Mouse (Mus musculus) lung, postnatal 14 days (tissue): ENCODE data around the gene Wnt5b.
"Not testable (repeated sequence)": the region's sequence is repeated elsewhere in the genome, so short reads cannot be mapped to it uniquely, and the experiment has no call there.

Source experiments
- DNase-seq: peaks from one replicate; pipeline ENCODE4 v3.0.0; 2021

Gene Wnt5b

DNA sequence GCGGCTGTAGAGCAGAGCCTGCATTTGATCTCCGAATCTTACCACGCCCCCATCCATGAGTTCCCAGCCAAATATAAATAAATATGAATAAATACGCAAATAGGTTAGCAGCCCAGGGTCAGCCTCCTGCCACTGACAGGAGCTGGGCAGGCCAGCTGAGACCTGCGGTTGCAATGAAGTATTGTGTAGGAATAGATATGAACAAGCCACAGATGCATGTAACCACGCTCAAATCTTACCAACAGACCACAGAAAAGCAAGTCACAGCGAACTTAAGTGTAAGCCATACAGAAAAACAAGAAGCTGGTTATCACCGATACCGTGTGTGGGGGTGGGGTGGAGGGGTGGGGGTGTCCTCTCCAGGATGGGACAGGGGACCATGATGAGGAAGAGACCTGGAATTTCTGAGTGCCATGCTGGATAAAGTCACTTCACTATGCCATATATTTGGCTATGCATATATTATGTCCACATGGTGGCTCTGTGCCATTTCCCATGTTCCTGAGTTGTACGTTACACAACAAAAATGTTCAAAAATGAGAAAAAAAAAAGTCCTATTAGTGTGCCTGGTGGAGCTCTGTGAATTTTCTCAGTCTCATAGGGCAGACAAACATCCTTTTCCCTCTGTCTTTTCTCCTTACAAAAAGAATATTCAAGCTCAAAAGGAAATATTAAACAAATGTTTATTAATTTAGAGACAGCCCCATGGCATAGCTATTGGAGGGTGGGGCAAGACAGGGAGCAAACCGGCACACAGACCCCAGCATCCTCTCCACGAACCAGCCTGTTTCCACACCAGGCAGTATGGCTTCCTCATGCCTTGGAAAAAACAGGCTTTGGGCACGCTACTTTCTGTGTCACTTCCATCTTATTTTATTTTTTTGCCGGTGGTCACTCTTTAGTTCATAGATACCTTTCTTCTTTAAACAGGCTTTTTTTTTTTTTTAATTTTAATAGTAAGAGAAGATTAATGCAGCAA, 92.9 kb downstream of the Wnt5b start:
- DNase-seq = no peak

DNA sequence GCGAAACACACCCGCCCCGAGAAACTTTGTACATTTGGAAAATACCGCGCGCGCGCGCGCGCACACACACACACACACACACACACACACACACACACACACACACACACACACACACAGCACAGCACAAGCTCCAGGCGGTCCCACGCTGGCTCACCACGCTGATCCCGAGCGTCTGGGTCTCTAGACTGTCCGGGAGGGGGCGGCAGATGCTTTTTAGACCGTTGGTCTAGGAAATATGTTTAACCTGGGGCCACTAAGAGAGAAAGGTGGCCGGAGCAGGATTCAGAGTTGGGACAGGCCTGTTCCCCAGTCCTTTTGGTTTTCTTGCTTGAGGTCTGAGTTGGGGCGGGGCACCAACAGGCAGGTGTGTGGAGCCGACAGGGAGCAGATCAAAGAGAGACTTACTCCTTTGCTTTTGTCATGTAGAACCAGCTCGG, 95.1 kb downstream of the Wnt5b start:
- DNase-seq = peak; percentile 76

GRCm38 (mm10) chr6:119448321-119449059, 95.7 kb downstream of the Wnt5b start:
- peak; percentile 26 for DNase-seq

DNA sequence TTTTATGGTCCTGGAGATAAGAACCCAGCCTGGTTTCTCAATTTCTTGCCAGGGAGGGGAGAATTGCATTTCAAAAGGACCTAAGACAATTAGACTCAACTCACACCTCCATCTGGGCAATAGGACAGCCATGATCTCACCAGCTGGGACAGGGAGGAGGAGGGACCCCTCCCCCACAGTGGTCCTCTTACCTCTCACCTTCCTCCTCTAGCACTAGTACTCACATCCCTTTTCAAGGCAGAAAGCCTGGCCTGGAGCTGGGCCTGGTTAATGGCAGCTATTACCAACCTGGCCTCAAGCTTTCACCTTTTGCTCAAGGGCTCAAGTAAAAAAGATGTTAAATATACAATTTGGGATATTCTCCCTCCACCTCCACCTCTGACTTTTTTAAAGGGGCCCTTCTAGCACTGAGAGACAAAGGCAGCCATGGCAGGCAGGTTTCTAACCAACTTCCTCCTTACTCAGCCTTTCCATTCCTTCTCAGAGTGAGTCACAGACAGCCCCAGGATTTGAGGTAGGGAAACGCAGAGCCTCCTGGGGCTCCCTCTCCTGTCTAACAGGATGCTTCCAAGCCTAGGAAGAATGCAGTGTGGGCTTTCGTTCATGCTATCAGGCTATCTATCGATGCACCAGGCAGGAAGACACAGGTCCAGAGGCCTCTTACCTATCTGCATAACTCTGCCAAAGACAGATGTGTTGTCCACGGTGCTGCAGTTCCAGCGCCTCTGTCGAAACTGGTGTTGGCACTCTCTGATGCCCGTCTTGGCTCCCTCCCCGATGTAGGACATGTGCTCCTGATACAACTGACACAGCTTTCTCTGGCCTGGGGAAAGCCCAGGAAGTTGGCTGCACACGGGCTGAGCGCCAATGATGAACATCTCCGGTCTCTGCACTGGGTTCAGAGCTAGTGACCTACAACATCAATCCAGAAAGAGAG, 98.2 kb downstream of the Wnt5b start:
- DNase-seq = no peak

DNA sequence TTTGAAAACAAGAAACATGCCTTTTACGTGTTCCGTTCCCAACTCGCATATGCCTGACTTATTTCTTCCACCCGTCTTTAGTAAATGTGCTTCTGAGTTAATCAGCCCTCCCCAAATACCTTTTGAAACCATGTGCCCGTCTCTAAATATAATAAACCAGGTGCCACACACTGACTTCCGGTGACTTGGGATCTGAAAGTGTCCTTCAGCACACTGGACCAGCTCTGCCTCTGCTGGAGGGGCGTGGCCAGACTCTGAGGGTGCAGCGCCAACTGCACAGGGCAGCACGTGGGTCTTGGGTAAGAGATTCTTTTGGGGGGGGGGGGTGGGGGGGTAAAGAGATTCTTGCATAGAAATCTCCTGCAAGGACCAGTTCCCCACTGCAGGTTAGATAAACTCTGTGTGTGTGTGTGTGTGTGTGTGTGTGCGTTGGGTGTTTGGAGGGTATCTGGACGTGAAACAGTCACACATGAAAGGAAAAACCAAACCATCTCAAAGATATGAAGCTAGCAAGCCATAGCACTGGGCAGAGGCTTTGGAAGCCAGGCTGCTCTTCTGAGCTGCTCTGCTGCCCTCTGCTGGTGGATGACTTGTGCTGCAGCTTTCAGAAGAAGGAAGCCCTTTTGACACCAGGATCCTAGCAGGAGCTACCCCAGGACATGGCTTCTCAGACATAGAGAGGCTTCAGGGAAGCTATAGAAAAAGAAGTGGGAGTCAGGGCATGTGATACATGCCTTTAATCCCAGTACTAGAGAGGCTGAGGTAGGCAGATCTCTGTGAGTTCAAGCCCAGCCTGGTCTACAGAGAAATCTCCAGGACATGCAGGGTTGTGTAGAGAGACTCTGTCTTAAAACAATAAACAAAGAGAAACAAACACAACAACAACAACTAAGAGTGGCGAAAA, 100.2 kb downstream of the Wnt5b start:
- DNase-seq = peak; percentile 90

GRCm38 (mm10) chr6:119442729-119443128, 101.4 kb downstream of the Wnt5b start:
- not testable (repeated sequence) for DNase-seq

DNA sequence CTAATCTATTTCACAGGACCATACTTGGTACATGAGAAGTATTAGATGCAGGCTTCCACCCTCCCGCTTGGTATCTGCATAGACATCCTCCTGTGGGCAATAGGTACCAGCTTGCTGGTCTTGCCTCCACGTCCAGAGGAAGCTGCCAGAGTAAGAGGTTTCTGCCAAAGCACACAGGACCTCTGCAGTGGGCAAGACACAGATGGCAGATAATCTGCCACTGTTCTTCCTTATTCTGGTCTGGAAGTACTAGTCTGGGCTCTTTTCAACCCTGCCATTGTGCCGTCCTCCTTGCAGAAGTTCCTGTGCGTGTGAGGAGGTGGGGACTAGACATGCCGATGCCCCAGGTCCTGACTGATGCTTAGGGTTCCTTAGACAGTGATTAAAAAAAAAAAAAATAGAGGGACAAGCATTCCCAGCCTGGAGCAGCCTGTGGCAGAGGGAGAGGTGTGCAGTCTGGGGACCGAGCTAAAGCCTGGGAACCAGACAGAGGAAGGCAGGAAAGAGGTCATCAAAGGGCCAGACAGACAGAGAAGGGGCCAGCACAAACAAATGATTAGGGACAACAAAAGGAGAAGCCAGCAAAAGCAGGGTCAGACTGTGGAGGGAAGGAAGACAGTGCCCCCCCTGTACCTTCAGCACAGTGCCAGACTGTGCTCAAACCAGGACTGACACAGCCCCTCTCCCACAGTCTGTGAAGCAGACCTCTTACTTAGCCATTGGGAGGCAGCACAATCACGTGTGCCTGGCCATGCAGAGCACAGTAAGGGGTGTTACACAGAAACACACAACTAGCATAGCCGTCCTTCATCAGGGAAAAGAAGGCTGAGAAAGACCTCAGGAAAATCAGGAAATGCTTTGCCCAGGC, 106.0 kb downstream of the Wnt5b start:
- DNase-seq = no peak

DNA sequence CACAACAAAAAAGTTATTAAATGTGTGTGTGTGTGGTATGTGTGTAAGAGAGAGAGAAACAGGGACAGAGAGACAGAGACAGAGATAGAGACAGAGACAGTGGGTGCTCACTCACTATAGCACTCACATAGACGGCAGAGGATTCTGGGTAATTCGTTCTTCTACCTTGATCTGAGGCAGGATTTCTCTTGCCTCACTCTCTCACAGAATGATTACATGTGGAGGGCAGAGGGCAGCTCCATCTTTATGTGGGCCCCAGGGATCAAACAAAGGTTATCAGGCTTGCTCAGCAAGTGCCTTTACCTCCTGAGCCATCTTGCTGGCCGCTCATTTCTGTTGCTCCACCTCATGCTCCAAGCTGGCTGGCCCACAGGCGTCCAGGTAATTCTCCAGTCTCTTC, 109.8 kb downstream of the Wnt5b start:
- DNase-seq = no peak

DNA sequence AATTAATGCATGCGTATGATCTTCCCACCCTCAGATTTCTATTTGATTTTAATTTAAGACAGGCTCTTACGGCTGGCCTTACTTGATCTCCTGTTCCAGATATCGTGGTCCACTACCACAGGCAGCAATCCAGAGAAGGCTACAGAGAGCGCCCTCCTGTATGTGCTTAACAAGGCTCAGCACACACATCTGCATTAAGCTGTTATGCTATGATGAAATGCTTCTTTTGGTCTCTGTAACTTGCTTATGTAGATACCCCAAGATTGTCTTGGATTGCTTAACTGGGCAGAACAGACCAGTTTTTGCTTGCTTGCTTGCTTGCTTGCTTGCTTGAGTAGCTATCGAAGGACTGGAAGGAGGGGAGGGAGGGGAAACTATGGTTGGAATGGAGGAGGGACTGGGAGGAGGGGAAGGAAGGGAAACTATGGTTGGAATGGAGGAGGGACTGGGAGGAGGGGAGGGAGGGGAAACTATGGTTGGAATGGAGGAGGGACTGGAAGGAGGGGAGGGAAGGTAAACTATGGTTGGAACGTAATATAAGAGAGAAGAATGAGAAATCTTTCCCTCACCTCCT, 112.3 kb downstream of the Wnt5b start:
- DNase-seq = no peak

GRCm38 (mm10) chr6:119430508-119430907, 113.6 kb downstream of the Wnt5b start:
- DNase-seq = peak; percentile 85

DNA sequence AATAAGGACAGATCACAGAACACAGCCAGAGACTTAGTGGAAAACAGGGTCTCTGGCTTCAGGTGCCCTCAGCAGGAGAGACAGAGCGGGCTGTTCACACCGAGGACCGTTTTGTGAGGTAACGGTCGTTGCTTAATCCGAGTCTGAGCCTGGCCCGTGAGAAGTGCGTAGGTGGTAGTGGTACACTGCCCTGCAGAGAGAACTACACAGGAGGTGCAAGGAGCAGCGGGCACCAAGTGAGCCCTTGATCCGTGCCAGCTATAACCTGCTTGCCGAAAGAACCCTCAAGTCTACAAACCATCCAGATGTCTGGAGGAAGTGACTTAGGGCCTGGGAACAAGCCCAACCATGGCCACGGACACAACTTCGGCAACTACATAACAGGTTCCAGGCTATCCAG, 114.8 kb downstream of the Wnt5b start:
- no peak for DNase-seq

DNA sequence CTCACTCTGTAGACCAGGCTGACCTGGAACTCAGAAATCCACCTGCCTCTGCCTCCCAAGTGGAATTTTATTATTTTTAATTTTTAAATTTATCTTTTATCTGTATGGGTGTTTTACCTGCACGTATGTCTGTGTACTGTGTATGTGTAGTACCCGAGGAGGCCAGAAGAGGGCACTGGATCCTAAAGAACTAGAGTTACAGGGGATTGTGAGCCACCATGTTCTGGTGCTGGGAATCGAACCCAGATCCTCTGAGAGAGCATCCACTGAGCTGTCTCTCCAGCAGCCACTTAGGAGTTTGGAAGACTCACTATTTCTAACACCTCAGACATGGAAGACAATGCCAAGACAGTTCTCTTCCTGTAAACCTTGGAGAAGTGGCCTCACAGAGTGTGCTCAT, 115.5 kb downstream of the Wnt5b start:
- DNase-seq = peak; percentile 53

- DNase-seq = no peak
Measured at GRCm38 (mm10) chr6:119421001-119421400, 123.1 kb downstream of the Wnt5b start.

DNA sequence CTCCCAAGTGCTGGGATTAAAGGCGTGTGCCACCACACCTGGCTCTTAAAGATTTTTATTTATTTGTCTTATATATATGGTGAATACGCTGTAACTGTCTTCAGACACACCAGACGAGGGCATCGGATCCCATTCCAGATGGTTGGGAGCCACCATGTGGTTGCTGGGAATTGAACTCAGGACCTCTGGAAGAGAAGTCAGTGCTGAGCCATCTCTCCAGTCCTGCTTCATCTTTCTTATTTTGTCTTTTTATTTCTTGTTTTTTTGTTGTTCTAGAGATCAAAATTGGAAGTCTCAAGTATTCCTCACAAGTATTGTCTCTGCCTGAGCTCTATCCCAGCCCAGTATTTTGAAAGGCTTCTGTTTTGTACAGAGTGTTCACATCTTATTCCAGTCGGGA, 123.8 kb downstream of the Wnt5b start:
- DNase-seq = no peak

DNA sequence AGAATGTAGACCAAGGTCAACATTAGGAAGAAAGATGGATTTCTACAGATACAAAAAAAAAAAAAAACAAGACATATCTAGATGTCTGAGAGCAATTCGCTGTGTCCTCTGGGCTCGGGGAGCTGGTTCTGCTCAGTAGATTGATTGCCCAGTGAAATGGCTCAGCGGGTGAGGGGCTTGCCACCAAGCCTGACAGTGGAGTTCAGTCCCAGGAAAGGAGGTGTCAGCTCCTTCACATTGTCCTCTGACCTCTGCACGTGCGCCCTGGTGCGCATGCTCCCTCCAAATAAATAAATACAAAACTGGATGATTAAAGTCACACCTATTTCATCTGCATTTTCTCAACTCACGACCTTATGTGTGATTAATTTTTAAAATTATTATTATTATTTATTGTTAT, 124.7 kb downstream of the Wnt5b start:
- no peak for DNase-seq

DNA sequence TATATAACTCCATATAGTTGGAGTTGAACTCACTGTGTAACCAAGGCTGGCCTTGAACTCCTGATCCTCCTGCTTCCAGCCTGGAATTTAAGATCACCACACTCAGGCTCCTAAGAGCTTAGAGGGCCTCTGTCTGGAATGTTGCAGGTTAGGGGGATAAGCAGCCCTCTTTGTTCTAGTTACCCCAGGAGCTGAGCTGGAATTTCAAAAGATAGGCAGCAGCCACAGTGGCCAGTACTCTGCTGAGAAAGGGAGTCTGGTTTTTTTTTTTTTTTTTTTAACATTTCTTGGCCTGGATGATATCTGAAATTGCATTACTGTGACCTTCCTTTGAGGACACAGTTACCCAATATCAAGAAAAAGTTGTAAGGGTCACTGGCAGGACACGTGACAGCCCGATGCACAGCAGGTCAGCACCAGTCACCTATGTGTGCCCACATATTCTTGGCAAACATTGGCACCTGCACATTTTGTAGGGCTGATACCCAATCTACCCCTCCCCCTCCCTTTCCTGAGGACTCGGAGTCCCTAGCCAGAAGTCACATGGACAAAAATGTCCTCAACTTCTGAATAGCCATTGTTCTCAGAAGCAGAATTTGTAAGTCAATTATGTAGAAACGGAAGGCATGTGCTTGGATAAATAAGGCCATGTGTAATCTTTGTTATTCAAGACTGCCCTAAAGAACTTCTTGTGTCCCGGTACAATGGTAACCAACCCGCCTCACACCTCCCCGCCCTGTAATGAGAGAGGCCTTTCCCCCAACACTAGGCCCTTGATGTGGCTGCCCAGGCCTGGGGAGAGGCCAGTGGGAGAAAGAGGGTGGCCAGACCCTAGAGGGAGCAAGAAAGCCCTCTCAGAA, 125.5 kb downstream of the Wnt5b start:
- DNase-seq = peak; percentile 57

DNA sequence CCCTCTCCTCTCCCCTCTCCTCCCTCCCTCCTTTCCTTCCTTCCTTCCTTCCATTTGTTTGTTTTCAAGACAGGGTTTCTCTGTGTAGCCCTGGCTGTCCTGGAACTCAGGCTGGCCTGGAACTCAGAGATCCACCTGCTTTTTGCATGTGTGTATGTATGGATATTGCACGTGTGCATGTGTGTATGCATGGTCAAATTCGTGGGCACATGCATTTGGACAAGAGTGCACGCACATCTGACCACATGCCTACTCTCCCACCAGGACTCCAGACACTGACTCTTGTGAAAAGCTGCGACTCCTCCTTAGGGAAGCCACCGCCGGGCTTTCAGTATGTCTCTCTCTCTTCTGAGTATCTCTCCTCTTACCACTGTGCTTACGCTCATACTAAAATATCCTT, 126.3 kb downstream of the Wnt5b start:
- no peak for DNase-seq

DNA sequence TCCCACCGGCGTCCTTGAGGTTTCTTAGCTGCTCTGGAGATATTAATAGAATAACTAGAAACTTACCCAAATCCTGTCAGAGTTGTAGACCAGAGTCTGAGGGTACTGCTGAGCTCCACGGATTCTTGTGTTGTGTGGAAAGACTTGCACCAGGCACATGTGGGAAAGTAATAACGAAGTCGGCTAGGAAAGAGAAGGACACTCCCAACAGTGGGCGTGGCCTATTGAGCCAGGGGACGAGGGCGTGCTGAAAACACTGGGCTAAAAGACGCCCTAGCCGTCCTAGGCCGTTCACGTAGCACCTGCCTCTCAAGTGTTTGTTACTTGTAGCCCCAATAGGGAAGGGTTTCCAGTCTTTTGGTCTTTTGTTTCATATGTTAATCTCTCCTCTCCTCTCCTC, 126.8 kb downstream of the Wnt5b start, which contains the start of gene Adipor2:
TSS of gene Adipor2 (minus strand) at position 351 of the 400 bp plus-strand sequence.
- DNase-seq = peak; percentile 77

DNA sequence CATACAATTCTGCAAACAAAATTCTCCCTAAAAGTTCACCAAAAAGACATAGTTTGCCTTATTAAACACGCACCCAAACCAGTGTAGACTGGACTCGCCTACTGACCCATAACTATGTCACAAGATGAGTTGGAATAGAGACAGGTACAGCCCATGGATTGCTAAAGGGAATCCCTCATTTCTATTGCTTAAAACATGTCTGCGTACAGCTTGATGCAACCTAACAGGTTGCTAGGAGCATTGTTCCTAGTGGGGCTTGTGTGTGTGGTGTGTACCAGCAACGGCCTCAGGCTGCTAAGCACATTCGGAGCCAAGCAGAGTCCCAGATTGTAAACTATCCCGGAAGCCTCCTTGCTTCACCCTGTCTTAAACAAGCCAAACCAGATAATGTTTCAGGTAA, 127.5 kb downstream of the Wnt5b start:
- no peak for DNase-seq
